Mouse (Mus musculus) left cerebral cortex, adult 18-20 months (tissue): Measurements from ENCODE around the gene Col4a3bp. TPM values are rescaled to one million over a fixed set of nuclear protein-coding genes. Genes with fewer than 3 reads are reported as not detected.

Source experiments
- DNase-seq, 2 experiments: peaks; one replicate each; pipeline ENCODE4 v3.0.0; 2021 to 2022; ENCODE audit warnings: low spot score in 2 of 2, mixed read lengths in 1 of 2
- total RNA-seq, 2 experiments: library from RNA; stranded (reverse); gene quantifications; 2 replicates each; pipeline ENCODE4 v1.2.3; 2021

The Col4a3bp gene
- total RNA-seq, 2 experiments from 2014 or later = 70.2 to 71.8 TPM

DNA sequence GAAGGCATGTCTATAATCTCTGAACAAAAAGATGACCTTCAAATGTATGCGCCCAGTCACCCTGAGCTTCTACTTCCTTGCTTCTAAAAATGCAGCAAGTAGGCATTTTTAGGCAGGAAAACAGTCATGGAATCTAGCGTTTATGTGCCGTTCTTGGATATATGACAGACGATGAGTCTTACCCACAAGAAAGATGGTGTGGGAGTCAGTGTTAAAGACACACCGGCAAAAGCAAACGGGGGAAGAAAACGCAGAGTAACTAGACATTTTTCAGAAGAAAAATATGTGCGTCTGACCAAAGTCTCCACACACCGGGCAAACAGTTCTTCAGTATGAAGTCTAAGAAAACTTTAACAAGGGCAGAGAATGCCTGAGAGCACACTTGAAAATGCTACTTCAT, 144.8 kb downstream of the Col4a3bp start:
- DNase-seq = peak; percentile 27 to 29

Other genes with a start within 250 kb of the Col4a3bp start
- gene Poc5, start 154.3 kb upstream of the Col4a3bp start, total RNA-seq = 10 to 100 TPM; 35.6 to 36.5 TPM
- gene Ankdd1b, start 71.4 kb upstream of the Col4a3bp start, total RNA-seq = under 1 TPM in 1 of 2 experiments, not detected in 1; 0.61 TPM
- not detected for gene Gm17622, start 51.9 kb upstream of the Col4a3bp start, total RNA-seq
- gene Polk, start within 50 bp of the Col4a3bp start, total RNA-seq = 10 to 100 TPM; 11.8 to 12.3 TPM
- 100 to 1,000 TPM; 154 to 181 TPM for gene Hmgcr, start 128.3 kb downstream of the Col4a3bp start, total RNA-seq
- gene Ankrd31, start 205.7 kb downstream of the Col4a3bp start, total RNA-seq = under 1 TPM; 0.14 to 0.51 TPM